Mouse (Mus musculus) cerebellum, adult 11-12 months (tissue): Measurements from ENCODE around the gene Fbxo28.

Source experiments
- DNase-seq: peaks from one replicate; pipeline ENCODE4 v3.0.0; 2022

The Fbxo28 gene

DNA sequence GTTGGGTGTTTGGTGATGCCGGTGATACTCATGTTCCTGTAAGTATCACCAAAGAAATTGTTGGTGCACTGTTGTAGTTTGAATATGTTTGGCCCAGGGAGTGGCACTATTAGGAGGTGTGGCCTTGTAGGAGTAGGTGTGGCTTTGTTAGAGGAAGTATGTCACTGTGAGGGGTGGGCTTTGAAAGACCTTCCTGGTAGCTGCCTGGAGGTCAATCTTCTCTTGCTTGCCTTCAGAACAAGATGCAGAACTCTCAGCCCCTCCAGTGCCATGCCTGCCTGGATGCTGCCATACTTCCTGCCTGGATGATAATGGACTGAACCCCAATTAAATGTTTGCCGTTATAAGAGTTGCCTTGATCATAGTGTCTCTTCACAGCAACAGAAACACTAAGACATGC lies 56.6 kb downstream of the Fbxo28 start:
- no peak for DNase-seq

GRCm38 (mm10) chr1:182283231-182283630 lies 58.2 kb downstream of the Fbxo28 start:
- peak; percentile 18 for DNase-seq

DNA sequence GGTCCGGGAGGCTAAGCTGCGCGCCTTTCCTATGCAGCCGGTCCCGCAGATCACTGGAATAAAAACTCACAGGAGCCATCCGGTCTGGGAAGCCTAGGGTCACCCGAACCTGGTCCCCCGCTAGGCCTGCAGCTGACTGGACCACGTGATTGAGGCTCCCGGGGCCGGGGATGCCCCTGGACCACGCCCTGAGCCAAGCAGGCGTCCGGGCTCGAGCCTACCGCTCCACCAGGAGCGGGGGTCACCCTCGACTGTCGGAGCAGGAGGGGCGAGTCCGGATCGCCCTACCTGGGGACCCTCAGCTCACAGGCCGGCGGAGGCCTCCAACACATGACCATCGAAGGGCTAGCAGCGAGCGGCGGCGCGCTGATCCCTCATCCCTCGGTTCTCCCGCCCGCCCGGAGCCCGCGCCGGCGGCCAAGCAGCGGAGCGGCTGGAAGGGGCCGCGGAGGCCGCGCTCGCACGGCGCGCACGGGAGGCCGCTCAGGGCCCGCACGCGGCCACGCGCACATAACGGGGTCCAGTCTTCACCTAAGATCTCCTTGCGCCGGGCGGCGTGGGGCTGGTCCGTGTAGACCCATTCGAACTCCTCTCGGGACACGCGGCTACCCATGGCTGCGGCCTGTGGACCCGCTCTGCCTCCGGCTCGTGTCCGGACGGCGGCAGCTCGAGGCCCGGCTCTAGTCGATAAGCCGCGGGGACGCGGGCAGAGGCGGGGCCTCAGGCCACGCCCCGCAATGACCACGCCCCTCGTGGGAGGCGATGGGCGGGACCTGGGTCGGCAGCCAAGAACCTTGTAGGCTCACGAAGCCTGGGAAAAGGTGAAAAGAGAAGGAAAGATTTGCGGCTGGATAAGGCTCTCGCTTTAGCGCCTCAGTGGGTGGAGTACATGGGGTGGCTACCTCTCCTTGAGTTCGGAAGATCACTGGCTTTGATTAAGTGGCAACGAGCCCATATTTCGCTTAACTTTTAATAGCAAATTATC lies 59.0 kb downstream of the Fbxo28 start, which contains the start of gene Degs1:
Degs1 (minus strand) TSS at position 714 of the 985 bp plus-strand sequence.
- DNase-seq: peak; percentile 91

DNA sequence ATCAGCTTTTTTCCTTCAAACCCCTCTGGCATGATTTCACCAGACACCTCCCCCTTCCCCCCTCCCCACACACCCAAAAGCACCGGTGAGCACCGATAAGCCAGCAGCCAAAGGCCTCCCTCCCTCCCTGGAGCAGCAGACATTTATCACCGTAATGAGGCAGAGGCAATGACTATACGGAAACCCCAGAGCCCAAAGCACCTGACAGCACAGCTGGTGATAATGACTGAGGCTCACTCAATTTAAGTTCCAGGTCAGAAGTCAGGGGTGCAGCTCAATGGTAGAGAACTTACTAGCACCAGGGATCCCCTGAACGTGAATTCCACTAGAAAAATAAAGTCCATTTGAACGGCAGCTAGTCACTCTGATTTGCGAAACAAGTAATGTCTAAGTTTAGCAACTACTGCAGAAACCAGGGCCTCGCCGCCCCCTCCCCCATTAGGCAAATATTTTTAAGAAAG lies 60.1 kb downstream of the Fbxo28 start:
- DNase-seq: peak; percentile 21

- DNase-seq: no peak
Observed at GRCm38 (mm10) chr1:182280577-182280976, 60.9 kb downstream of the Fbxo28 start.

- DNase-seq: no peak
Observed at GRCm38 (mm10) chr1:182280046-182280445, 61.4 kb downstream of the Fbxo28 start.

DNA sequence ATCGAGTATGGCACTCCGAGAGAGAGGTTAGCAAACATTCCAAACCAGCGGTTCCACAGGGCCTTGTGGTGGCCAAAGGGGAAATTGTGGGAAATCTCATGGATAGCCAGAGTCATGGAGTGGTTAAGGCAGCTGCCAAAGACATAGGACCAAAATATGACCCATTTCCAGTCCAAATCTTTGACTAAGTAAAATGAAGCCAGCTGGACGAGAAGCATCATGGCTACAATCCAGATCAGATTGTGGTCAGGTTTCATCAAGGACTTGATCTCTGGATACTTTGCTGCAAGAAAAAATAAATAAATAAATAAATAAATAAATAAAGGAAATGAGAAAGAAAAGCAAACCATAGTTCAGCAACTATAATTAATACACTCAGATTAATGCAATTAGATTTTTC lies 62.0 kb downstream of the Fbxo28 start:
- no peak for DNase-seq

- DNase-seq: no peak
Observed at GRCm38 (mm10) chr1:182275109-182275508, 66.3 kb downstream of the Fbxo28 start.

DNA sequence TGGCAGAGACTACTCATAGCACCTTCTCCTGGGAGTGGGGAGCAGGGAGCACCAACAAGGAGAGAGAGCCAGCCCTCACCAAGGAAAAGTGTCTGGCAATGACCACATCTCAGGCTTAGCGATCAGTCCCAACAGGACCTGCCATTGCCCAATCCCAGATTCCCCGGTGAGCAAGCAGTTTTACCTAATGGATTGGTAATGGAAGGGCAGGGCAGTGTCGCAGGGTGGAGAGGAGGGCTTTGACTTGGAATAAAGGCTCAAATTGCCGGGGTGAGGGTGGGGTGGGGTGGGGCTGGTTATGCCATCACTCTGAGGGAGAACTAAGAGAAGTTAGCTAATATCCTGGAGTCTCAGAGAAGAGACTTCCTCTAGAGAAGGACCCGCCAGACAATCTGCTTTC lies 69.8 kb downstream of the Fbxo28 start:
- DNase-seq: no peak

DNA sequence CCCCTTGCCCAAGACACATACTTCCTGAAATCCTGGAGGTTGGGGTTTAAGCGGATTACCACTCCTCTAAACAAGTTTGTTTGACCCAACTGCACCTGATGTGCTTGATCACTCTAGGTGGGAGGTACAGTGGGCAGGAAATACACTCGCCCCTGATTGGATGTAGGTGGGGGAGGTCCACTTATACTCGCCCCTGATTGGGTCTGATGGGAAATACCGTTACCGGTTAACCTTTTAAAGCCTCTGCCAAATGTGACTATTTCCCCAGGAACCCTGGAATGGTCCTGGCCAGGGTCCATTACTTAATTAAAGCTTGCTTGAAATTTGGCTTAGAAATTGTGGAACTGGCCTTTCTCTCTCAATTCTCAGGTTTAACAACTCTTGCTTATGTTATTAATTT lies 70.3 kb downstream of the Fbxo28 start:
- no peak for DNase-seq

GRCm38 (mm10) chr1:182268317-182268716 lies 73.1 kb downstream of the Fbxo28 start:
- DNase-seq: no peak

GRCm38 (mm10) chr1:182266028-182266525 lies 75.4 kb downstream of the Fbxo28 start:
- DNase-seq: no peak
